Mouse (Mus musculus) lung, embryonic 14.5 days (tissue): Measurements from ENCODE around the gene Csf2. TPM values are rescaled to one million over a fixed set of nuclear protein-coding genes. Genes with fewer than 3 reads are reported as not detected.

ENCODE experiments used
- ATAC-seq: fragments of 200-750 bp; cut with Nextera tagmentation; 2 replicates; pipeline ENCODE4 v1.8.0; 2017; ENCODE audit warnings: mild to moderate bottlenecking, moderate TSS enrichment, moderate library complexity; ENCODE audit not compliant: insufficient read depth
- DNase-seq: peaks from one replicate; pipeline ENCODE4 v3.0.0-alpha.2; 2015
- H3K27ac ChIP-seq: fragments of 300-500 bp; sonication (generic); 2 replicates; pipeline ENCODE4 v1.5.1; 2014; ENCODE audit warnings: low read depth, mild to moderate bottlenecking, moderate library complexity
- H3K27me3 ChIP-seq: fragments of 300-500 bp; sonication (generic); 2 replicates; pipeline ENCODE4 v1.6.1; 2014; ENCODE audit warnings: low read length, control low read depth; ENCODE audit not compliant: insufficient read depth
- H3K36me3 ChIP-seq: fragments of 300-500 bp; sonication (generic); 2 replicates; pipeline ENCODE4 v1.6.1; 2014; ENCODE audit warnings: control low read depth; ENCODE audit not compliant: insufficient read depth
- H3K4me1 ChIP-seq: fragments of 300-500 bp; sonication (generic); 2 replicates; pipeline ENCODE4 v1.6.1; 2014; ENCODE audit warnings: antibody characterized with exemption, control low read depth; ENCODE audit not compliant: insufficient read depth
- H3K4me2 ChIP-seq: fragments of 300-500 bp; sonication (generic); 2 replicates; pipeline ENCODE4 v1.6.1; 2014; ENCODE audit warnings: mild to moderate bottlenecking
- H3K4me3 ChIP-seq: fragments of 300-500 bp; sonication (generic); 2 replicates; pipeline ENCODE4 v1.5.1; 2014; ENCODE audit warnings: low read depth, low read length
- H3K9ac ChIP-seq: fragments of 300-500 bp; sonication (generic); 2 replicates; pipeline ENCODE4 v1.6.1; 2014
- H3K9me3 ChIP-seq: fragments of 300-500 bp; sonication (generic); 2 replicates; pipeline ENCODE4 v1.6.1; 2016; ENCODE audit warnings: low read depth, low read length, control low read depth
- CTCF ChIP-seq: IDR thresholded peaks from 2 replicates; pipeline ENCODE4 v1.5.1; 2016; ENCODE audit warnings: antibody characterized with exemption, low read depth
- WGBS: fragments of 180-500 bp; shearing (Covaris S2); extraction: QIAGEN DNeasy Blood & Tissue Kit; methylation state at CpG from one replicate; pipeline ENCODE4 v1.1.7; 2014; 5-methylcytosine and 5-hydroxymethylcytosine counted together
- polyA plus RNA-seq: library from polyadenylated mRNA; unstranded; fragments of >200 nt; fragmentation: Nextera tagmentation; extraction: Ambion mirVana; gene quantifications from 2 replicates; pipeline ENCODE4 v1.2.1, GENCODE M21; 2014

Csf2 gene
- polyA plus RNA-seq, 1 experiment from 2014 or later: 0.24 TPM

- 51% methylated on average over 3 of the region's 3 CpGs for WGBS
- H3K9ac ChIP-seq: no peak overlapping the region
- no peaks in the 10 kb centered on the region for H3K36me3 ChIP-seq
- H3K4me2 ChIP-seq: no peak overlapping the region
- no peaks in the 10 kb centered on the region; the same call in 1 of the 2 replicates for H3K9me3 ChIP-seq
- no peak for ATAC-seq
- H3K4me3 ChIP-seq: no peak overlapping the region
- H3K27me3 ChIP-seq: no peaks in the 10 kb centered on the region
- no peaks in the 10 kb centered on the region for H3K4me1 ChIP-seq
- peak; percentile 74 for TF ChIP-seq CTCF
- DNase-seq: peak; percentile 81
- H3K27ac ChIP-seq: no peak overlapping the region
Measured at GRCm38 (mm10) chr11:54256624-54257376, 7.3 kb upstream of the Csf2 start.

GRCm38 (mm10) chr11:54254114-54254513 is 4.6 kb upstream of the Csf2 start:
- peak; percentile 43 for DNase-seq

GRCm38 (mm10) chr11:54250575-54250974 is 1.1 kb upstream of the Csf2 start:
- H3K27ac ChIP-seq: 0 out of 2 replicates have a peak overlapping the region, but pooled peaks have one; percentile 21
- H3K27me3 ChIP-seq: no peaks in the 10 kb centered on the region
- H3K36me3 ChIP-seq: no peaks in the 10 kb centered on the region
- peaks cover 3% of the 10 kb centered on the region; the same call in 1 of the 2 replicates for H3K4me1 ChIP-seq
- no peaks in the 10 kb centered on the region for H3K9me3 ChIP-seq
- peak; percentile 56 for ATAC-seq
- no peak for TF ChIP-seq CTCF
- no peak overlapping the region for H3K4me3 ChIP-seq
- H3K9ac ChIP-seq: no peak overlapping the region
- H3K4me2 ChIP-seq: no peak overlapping the region
- peak; percentile 51 for DNase-seq
- WGBS: 77% methylated on average over 11 of the region's 11 CpGs

More at GRCm38 (mm10) chr11:54254114-54254513, 4.6 kb upstream of the Csf2 start:
- TF ChIP-seq CTCF: peak; percentile 49
- no peak overlapping the region for H3K4me3 ChIP-seq
- no peak overlapping the region for H3K27ac ChIP-seq
- WGBS: 40% methylated on average over 4 of the region's 4 CpGs
- no peak overlapping the region for H3K4me2 ChIP-seq
- no peaks in the 10 kb centered on the region for H3K9me3 ChIP-seq
- no peaks in the 10 kb centered on the region for H3K4me1 ChIP-seq
- H3K9ac ChIP-seq: no peak overlapping the region
- H3K27me3 ChIP-seq: no peaks in the 10 kb centered on the region
- no peaks in the 10 kb centered on the region for H3K36me3 ChIP-seq
- no peak for ATAC-seq

- Histone ChIP-seq H3K4me3 (no peak overlapping the region), H3K4me1 (peaks cover 3% of the 10 kb centered on the region; the same call in 1 of the 2 replicates), H3K36me3 (no peaks in the 10 kb centered on the region), H3K9me3 (no peaks in the 10 kb centered on the region), H3K9ac (no peak overlapping the region), H3K27me3 (no peaks in the 10 kb centered on the region), H3K4me2 (peak overlapping the region; percentile 34; the same call in 1 of the 2 replicates), H3K27ac (peak overlapping the region; percentile 52; the same call in 1 of the 2 replicates)
- ATAC-seq: peak; percentile 48; the same call in 1 of the 2 replicates
- DNase-seq: peak; percentile 25
- WGBS: 57% methylated on average over 3 of the region's 3 CpGs
- TF ChIP-seq CTCF: no peak
Measured at GRCm38 (mm10) chr11:54249748-54250147, 281 bp upstream of the Csf2 start.

GRCm38 (mm10) chr11:54247251-54247950 is 2.1 kb downstream of the Csf2 start:
- H3K4me1 ChIP-seq: peaks cover 3% of the 10 kb centered on the region; the same call in 1 of the 2 replicates
- H3K36me3 ChIP-seq: no peaks in the 10 kb centered on the region
- 44% methylated on average over 10 of the region's 10 CpGs for WGBS
- H3K9ac ChIP-seq: no peak overlapping the region
- H3K4me2 ChIP-seq: no peak overlapping the region
- H3K27ac ChIP-seq: peak overlapping the region; percentile 44; the same call in 1 of the 2 replicates
- no peaks in the 10 kb centered on the region for H3K9me3 ChIP-seq
- no peaks in the 10 kb centered on the region for H3K27me3 ChIP-seq
- no peak overlapping the region for H3K4me3 ChIP-seq
- ATAC-seq (no peak), DNase-seq (peak; percentile 35)
- TF ChIP-seq CTCF: no peak

GRCm38 (mm10) chr11:54244465-54244864 is 5.0 kb downstream of the Csf2 start:
- Histone ChIP-seq H3K27me3 (no peaks in the 10 kb centered on the region), H3K4me2 (no peak overlapping the region), H3K4me3 (no peak overlapping the region), H3K4me1 (peaks cover 3% of the 10 kb centered on the region; the same call in 1 of the 2 replicates), H3K9me3 (no peaks in the 10 kb centered on the region), H3K27ac (no peak overlapping the region), H3K9ac (no peak overlapping the region), H3K36me3 (no peaks in the 10 kb centered on the region)
- DNase-seq (no peak), ATAC-seq (no peak)
- no peak for TF ChIP-seq CTCF
- 51% methylated on average over 6 of the region's 6 CpGs for WGBS

- Histone ChIP-seq H3K9me3 (no peaks in the 10 kb centered on the region), H3K27me3 (no peaks in the 10 kb centered on the region), H3K4me3 (no peak overlapping the region), H3K4me2 (no peak overlapping the region), H3K27ac (no peak overlapping the region), H3K36me3 (no peaks in the 10 kb centered on the region), H3K9ac (no peak overlapping the region), H3K4me1 (no peaks in the 10 kb centered on the region; the same call in 1 of the 2 replicates)
- WGBS: 88% methylated on average over 3 of the region's 3 CpGs
- ATAC-seq (no peak), DNase-seq (no peak)
- no peak for TF ChIP-seq CTCF
Measured at GRCm38 (mm10) chr11:54242494-54242893, 7.0 kb downstream of the Csf2 start.
